Mouse (Mus musculus) embryonic stem cell, embryonic (primary cell): ENCODE measurements at regions not wholly inside any gene's neighbourhood (a gene's known extent, or its start where the extent isn't known, plus 50 kb on each side); places are given as distances from the start of the nearest gene placed in this dataset.

ENCODE experiments used
- CTCF ChIA-PET, 4 experiments: fragments of 300-600 bp in 2 of 4; fragments of 350-600 bp in 2 of 4; sonication (Branson Sonifier 250); formaldehyde crosslinking; loops; one replicate each; lab custom pipeline; 2022; ENCODE audit warnings: inconsistent platforms in 2 of 4; lab: Charles Lee
- POLR2A ChIA-PET, 4 experiments: fragments of 300-600 bp in 2 of 4; fragments of 350-600 bp in 2 of 4; sonication (Branson Sonifier 250); formaldehyde crosslinking; loops; one replicate each; lab custom pipeline; 2022; ENCODE audit warnings: antibody characterized with exemption in 4 of 4, inconsistent platforms in 1 of 4; lab: Charles Lee

DNA sequence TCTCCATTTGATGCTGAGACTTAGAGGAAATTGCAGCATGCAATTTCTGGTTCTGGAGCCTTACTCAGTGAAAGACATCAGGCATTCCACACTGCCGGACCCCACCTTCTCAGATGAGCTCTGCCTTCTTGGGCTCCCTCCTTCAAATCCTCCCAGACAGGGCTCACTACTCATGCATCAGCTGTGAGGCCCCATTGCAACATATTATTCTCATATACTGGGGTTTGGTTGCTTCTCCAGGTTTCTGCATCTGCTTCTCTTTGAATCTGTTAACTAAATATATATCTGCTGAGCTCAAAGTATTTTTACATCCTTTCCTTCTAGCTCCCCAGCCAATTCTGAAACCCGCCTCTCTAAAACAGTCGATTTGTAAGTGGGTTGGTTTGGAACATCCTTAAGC lies 68.8 kb upstream of the AI593442 start:
- ChIA-PET CTCF (no interaction called here), POLR2A (no interaction called here)

DNA sequence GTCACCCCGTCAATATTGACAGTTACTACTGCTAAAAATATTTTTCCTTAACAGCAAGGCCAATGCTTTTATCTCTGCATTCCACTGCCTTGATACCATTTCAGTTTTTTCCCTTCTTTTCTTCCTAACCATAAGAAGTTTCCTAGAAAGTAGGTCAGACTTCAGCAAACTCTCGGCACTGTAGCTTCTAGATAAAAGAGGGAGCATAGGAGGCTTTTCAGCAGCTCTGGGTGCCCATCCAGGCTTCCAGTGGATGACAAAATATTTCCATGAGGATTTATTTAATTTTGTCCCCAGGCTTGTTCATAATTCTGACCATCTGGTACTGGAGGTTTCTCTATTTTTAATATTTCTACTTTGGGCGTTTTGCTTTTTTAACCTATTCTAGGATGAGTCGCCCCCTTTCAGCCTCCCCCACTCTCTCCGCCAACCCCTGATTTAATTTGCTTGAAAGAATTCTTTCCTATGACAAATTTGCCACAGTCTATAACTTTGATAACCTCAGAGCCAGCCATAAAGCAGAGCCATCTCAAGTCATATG lies 59.0 kb upstream of the AI593442 start:
- ChIA-PET POLR2A (no interaction called here), CTCF (no interaction called here)
